Mouse (Mus musculus) olfactory bulb, adult 2 months (tissue): ENCODE measurements around the gene Tprn. TPM values are rescaled to one million over a fixed set of nuclear protein-coding genes. Genes with fewer than 3 reads are reported as not detected.
A peak's percentile ranks its signal among the peaks of the same experiment; 100 is the strongest.
"Not testable (repeated sequence)": the region's sequence is repeated elsewhere in the genome, so short reads cannot be mapped to it uniquely, and the experiment has no call there.

ENCODE experiments used
- H3K27ac ChIP-seq: fragments of 200-500 bp; 2 replicates; pipeline ENCODE4 v1.5.1; 2012; ENCODE audit warnings: low read depth, low read length; ENCODE audit not compliant: insufficient read depth
- H3K4me1 ChIP-seq: fragments of 200-500 bp; 2 replicates; pipeline ENCODE4 v1.6.1; 2012; ENCODE audit warnings: low read length; ENCODE audit not compliant: control insufficient read depth, insufficient read depth
- H3K4me3 ChIP-seq: fragments of 200-500 bp; 2 replicates; pipeline ENCODE4 v1.5.1; 2012; ENCODE audit warnings: mild to moderate bottlenecking, low read depth, low read length, moderate library complexity; ENCODE audit not compliant: insufficient read depth
- CTCF ChIP-seq: fragments of 200-500 bp; IDR thresholded peaks from 2 replicates; pipeline ENCODE4 v1.5.1; 2012; ENCODE audit warnings: low read depth, mild to moderate bottlenecking, low read length, moderate library complexity; ENCODE audit not compliant: insufficient read depth
- POLR2A ChIP-seq: fragments of 200-500 bp; IDR thresholded peaks from 2 replicates; pipeline ENCODE4 v1.6.1; 2012; ENCODE audit warnings: mild to moderate bottlenecking, low read depth, low read length, moderate library complexity; ENCODE audit not compliant: insufficient read depth
- WGBS: fragments of 180-500 bp; shearing (Covaris S2); methylation state at CpG from one replicate; pipeline ENCODE4 v1.1.7; 2018; 5-methylcytosine and 5-hydroxymethylcytosine counted together
- polyA plus RNA-seq: library from polyadenylated mRNA; stranded (reverse); fragments of >200 nt; gene quantifications from 2 replicates; pipeline ENCODE4 v1.2.4, GENCODE M21; 2012; ENCODE audit warnings: low replicate concordance; ENCODE audit not compliant: missing spikeins, insufficient read depth, insufficient read length

Tprn gene
- polyA plus RNA-seq, 1 experiment = not detected

GRCm38 (mm10) chr2:25240723-25241437, 21.5 kb upstream of the Tprn start:
- under 1% methylated on average over 29 of the region's 29 CpGs for WGBS
- Histone ChIP-seq H3K4me1 (peaks cover 26% of the 10 kb centered on the region), H3K27ac (no peak overlapping the region), H3K4me3 (peak overlapping the region; percentile 89)
- TF ChIP-seq CTCF = no peak
- TF ChIP-seq POLR2A = 0 out of 2 replicates have a peak, but pooled peaks have one; percentile 17

GRCm38 (mm10) chr2:25241438-25241775, 21.0 kb upstream of the Tprn start:
- WGBS = 19% methylated on average over 6 of the region's 6 CpGs
- peak overlapping the region; percentile 89 for H3K4me3 ChIP-seq
- no peak for TF ChIP-seq POLR2A
- TF ChIP-seq CTCF = no peak
- H3K27ac ChIP-seq = no peak overlapping the region
- peaks cover 26% of the 10 kb centered on the region for H3K4me1 ChIP-seq

GRCm38 (mm10) chr2:25242101-25242506, 20.3 kb upstream of the Tprn start, which contains the start of the genes Rnf208 and Cysrt1:
Gene Rnf208 (plus strand): TSS chr2:25242255.
Gene Cysrt1 (minus strand): TSS chr2:25242452.
- H3K4me1 ChIP-seq = peaks cover 26% of the 10 kb centered on the region
- H3K4me3 ChIP-seq = peak within 1 kb of the TSS; percentile 89
- TF ChIP-seq CTCF (no peak), POLR2A (peak; percentile 39)
- 0% methylated on average over 52 of the region's 59 CpGs for WGBS
- H3K27ac ChIP-seq = peak within 1 kb of the TSS; percentile 56; the same call in 1 of the 2 replicates

GRCm38 (mm10) chr2:25243342-25243741, 19.1 kb upstream of the Tprn start:
- Histone ChIP-seq H3K4me3 (no peak overlapping the region; the same call in 1 of the 2 replicates), H3K4me1 (peaks cover 26% of the 10 kb centered on the region), H3K27ac (no peak overlapping the region)
- 73% methylated on average over 8 of the region's 8 CpGs for whole genome bisulfite sequencing
- no peak for TF ChIP-seq CTCF
- no peak for TF ChIP-seq POLR2A

- WGBS = 85% methylated on average over 4 of the region's 4 CpGs
- H3K27ac ChIP-seq = no peak overlapping the region
- no peak overlapping the region for H3K4me3 ChIP-seq
- peaks cover 26% of the 10 kb centered on the region for H3K4me1 ChIP-seq
- TF ChIP-seq POLR2A (no peak), CTCF (no peak)
Observed at GRCm38 (mm10) chr2:25244144-25244543, 18.3 kb upstream of the Tprn start.

- Histone ChIP-seq H3K4me1 (peaks cover 16% of the 10 kb centered on the region), H3K4me3 (no peak within 1 kb of the TSS), H3K27ac (no peak within 1 kb of the TSS)
- TF ChIP-seq CTCF (no peak), POLR2A (no peak)
- WGBS = 88% methylated on average over 10 of the region's 10 CpGs
Observed at GRCm38 (mm10) chr2:25246183-25247072, 16.0 kb upstream of the Tprn start, which contains the start of gene AL732309.1. Gene AL732309.1 (minus strand): TSS chr2:25246863.

GRCm38 (mm10) chr2:25252331-25252730, 10.1 kb upstream of the Tprn start:
- 77% methylated on average over 1 of the region's 1 CpGs for WGBS
- H3K4me3 ChIP-seq = no peak overlapping the region
- no peak overlapping the region for H3K27ac ChIP-seq
- H3K4me1 ChIP-seq = peaks cover 3% of the 10 kb centered on the region; the same call in 1 of the 2 replicates
- TF ChIP-seq CTCF = no peak
- no peak for TF ChIP-seq POLR2A

- H3K4me3 ChIP-seq = peak within 1 kb of the TSS; percentile 75
- WGBS = under 1% methylated on average over 39 of the region's 39 CpGs
- H3K4me1 ChIP-seq = peaks cover 3% of the 10 kb centered on the region; the same call in 1 of the 2 replicates
- peak within 1 kb of the TSS; percentile 17; the same call in 1 of the 2 replicates for H3K27ac ChIP-seq
- TF ChIP-seq CTCF = no peak
- peak; percentile 64 for TF ChIP-seq POLR2A
Observed at GRCm38 (mm10) chr2:25255284-25255779, 7.1 kb upstream of the Tprn start, which contains the start of gene Tmem203. Gene Tmem203 (plus strand): TSS chr2:25255439.

GRCm38 (mm10) chr2:25256443-25257109, 5.8 kb upstream of the Tprn start:
- H3K27ac ChIP-seq, H3K4me3 ChIP-seq, H3K4me1 ChIP-seq: not testable (repeated sequence)
- WGBS = 48% methylated on average over 12 of the region's 12 CpGs

- WGBS = 80% methylated on average over 5 of the region's 5 CpGs
- H3K4me1 ChIP-seq, H3K27ac ChIP-seq, H3K4me3 ChIP-seq: not testable (repeated sequence)
Observed at GRCm38 (mm10) chr2:25257250-25257649, 5.2 kb upstream of the Tprn start.
